Mouse (Mus musculus): ENCODE measurements around the gene Aqp2.

GRCm38 (mm10) chr15:99568682-99569081 is 10.2 kb upstream of the Aqp2 start:
- TF ChIP-seq CTCF (IDR thresholded peaks at IDR 0.05) (no peak), POLR2A (IDR thresholded peaks at IDR 0.05; ENCODE audit: insufficient read depth, low read depth, low read length) (no peak)

Data from heart, adult 2 months (tissue).